9 mouse cellular contexts compared by ENCODE assay signal in genomic region chr13:101718744-101719143, GRCm38 (mm10). TPM values are rescaled to one million over a fixed set of nuclear protein-coding genes. Genes with fewer than 3 reads are reported as not detected.
DNase-seq lines count a peak whose midpoint lies in the region; ATAC-seq lines count a peak whose summit lies in the region.
"Had no signal": no experiment of that assay in that cellular context is flagged by ENCODE, and none has a peak within 500 bp of the region (broad histone marks: within the 10 kb centered on the region; RNA-seq: fewer than 3 reads in every experiment).

No protein-coding gene starts in this region.

- 61% methylated on average over 7 of the region's 7 CpGs for WGBS in forebrain, embryonic 11.5 days
- 58% methylated on average over 7 of the region's 7 CpGs for WGBS in forebrain, embryonic 15.5 days
- WGBS in kidney, embryonic 15.5 days: 42% methylated on average over 7 of the region's 7 CpGs
- WGBS in heart, embryonic 16.5 days: 66% methylated on average over 7 of the region's 7 CpGs

- DNase-seq in forebrain, embryonic 11.5 days (ENCODE audit: low spot score): no peak
- DNase-seq in kidney, adult 9 months: no peak
- no peak for DNase-seq in thymus, postnatal 14 days

- H3K4me2 ChIP-seq in forebrain, embryonic 11.5 days (ENCODE audit: low read depth, low read length, severe bottlenecking): peak overlapping the region; percentile 26; the same call in 1 of the 2 replicates
- no peak overlapping the region for H3K4me2 ChIP-seq in forebrain, embryonic 15.5 days (replicated peaks)
- peak overlapping the region; percentile 46 for H3K4me2 ChIP-seq in kidney, embryonic 15.5 days
- H3K4me2 ChIP-seq in heart, embryonic 16.5 days (ENCODE audit: low read depth, low read length): peak overlapping the region; percentile 52

- no peaks in the 10 kb centered on the region for H3K9me3 ChIP-seq in forebrain, embryonic 11.5 days (ENCODE audit: control insufficient read depth, low read length)
- no peaks in the 10 kb centered on the region for H3K9me3 ChIP-seq in forebrain, embryonic 15.5 days
- H3K9me3 ChIP-seq in kidney, embryonic 15.5 days (replicated peaks): no peaks in the 10 kb centered on the region
- 0 out of 2 replicates have a peak, but pooled peaks cover 2% of the 10 kb centered on the region for H3K9me3 ChIP-seq in heart, embryonic 16.5 days (replicated peaks; ENCODE audit: control insufficient read depth, low read length)
- H3K9me3 ChIP-seq: midbrain, embryonic 13.5 days had no signal

- no peak overlapping the region for H3K9ac ChIP-seq in forebrain, embryonic 11.5 days (ENCODE audit: low read length)
- no peak overlapping the region for H3K9ac ChIP-seq in forebrain, embryonic 15.5 days (replicated peaks)
- no peak overlapping the region for H3K9ac ChIP-seq in kidney, embryonic 15.5 days
- no peak overlapping the region for H3K9ac ChIP-seq in heart, embryonic 16.5 days (ENCODE audit: low read length)
- H3K9ac ChIP-seq: midbrain, embryonic 13.5 days had no signal

- no peak overlapping the region for H3K27ac ChIP-seq in forebrain, embryonic 11.5 days (ENCODE audit: low read depth, low read length)
- H3K27ac ChIP-seq in forebrain, embryonic 15.5 days (replicated peaks): no peak overlapping the region
- peak overlapping the region; percentile 55 for H3K27ac ChIP-seq in kidney, embryonic 15.5 days
- H3K27ac ChIP-seq in heart, embryonic 16.5 days (ENCODE audit: low read length): peak overlapping the region; percentile 81
- H3K27ac ChIP-seq: midbrain, embryonic 13.5 days had no signal

- peaks cover 3% of the 10 kb centered on the region; the same call in 1 of the 2 replicates for H3K4me1 ChIP-seq in forebrain, embryonic 11.5 days (replicated peaks; ENCODE audit: control insufficient read depth, insufficient read depth, low read length)
- peaks cover 6% of the 10 kb centered on the region for H3K4me1 ChIP-seq in forebrain, embryonic 15.5 days
- peaks cover 41% of the 10 kb centered on the region for H3K4me1 ChIP-seq in kidney, embryonic 15.5 days
- peaks cover 32% of the 10 kb centered on the region for H3K4me1 ChIP-seq in heart, embryonic 16.5 days (ENCODE audit: control insufficient read depth, insufficient read depth, low read length)

- no peak overlapping the region for H3K4me3 ChIP-seq in forebrain, embryonic 11.5 days (ENCODE audit: low read depth, low read length)
- H3K4me3 ChIP-seq in forebrain, embryonic 15.5 days: no peak overlapping the region
- H3K4me3 ChIP-seq in kidney, embryonic 15.5 days (replicated peaks): no peak overlapping the region
- H3K4me3 ChIP-seq in heart, embryonic 16.5 days (ENCODE audit: low read length): no peak overlapping the region
- H3K4me3 ChIP-seq: midbrain, embryonic 13.5 days had no signal

- no peaks in the 10 kb centered on the region for H3K27me3 ChIP-seq in forebrain, embryonic 11.5 days (ENCODE audit: control insufficient read depth, insufficient read depth, low read length)
- no peaks in the 10 kb centered on the region for H3K27me3 ChIP-seq in forebrain, embryonic 15.5 days
- H3K27me3 ChIP-seq in kidney, embryonic 15.5 days: no peaks in the 10 kb centered on the region
- no peaks in the 10 kb centered on the region for H3K27me3 ChIP-seq in heart, embryonic 16.5 days (ENCODE audit: control insufficient read depth, insufficient read depth, low read length)
- H3K27me3 ChIP-seq: midbrain, embryonic 13.5 days had no signal

- H3K36me3 ChIP-seq in forebrain, embryonic 11.5 days (ENCODE audit: control insufficient read depth, insufficient read depth, low read length): no peaks in the 10 kb centered on the region
- H3K36me3 ChIP-seq in forebrain, embryonic 15.5 days: no peaks in the 10 kb centered on the region
- no peaks in the 10 kb centered on the region for H3K36me3 ChIP-seq in kidney, embryonic 15.5 days
- H3K36me3 ChIP-seq in heart, embryonic 16.5 days (ENCODE audit: control insufficient read depth, insufficient read depth): peaks cover 2% of the 10 kb centered on the region; the same call in 1 of the 2 replicates
- H3K36me3 ChIP-seq: midbrain, embryonic 13.5 days had no signal

- ATAC-seq in forebrain, embryonic 11.5 days (replicated peaks; ENCODE audit: low FRiP score): no peak
- no peak for ATAC-seq in forebrain, embryonic 15.5 days (replicated peaks)
- ATAC-seq in kidney, embryonic 15.5 days (replicated peaks; ENCODE audit: low FRiP score): no peak
- ATAC-seq in heart, embryonic 16.5 days (replicated peaks; ENCODE audit: extremely low read depth, insufficient read depth, low FRiP score): no peak
- ATAC-seq in megakaryocyte, adult 5-6 weeks (ENCODE audit: poor library complexity, severe bottlenecking): peak; percentile 14; the same call in 1 of the 2 replicates
- no peak for ATAC-seq in megakaryocyte-erythroid progenitor cell, adult 5-6 weeks (replicated peaks; ENCODE audit: low FRiP score, low TSS enrichment, poor library complexity, severe bottlenecking)

RNA-seq across cellular contexts. Expression of gene Pik3r1, which starts 49.3 kb away (rescaled TPM):
- 16.5 and 18.3 TPM in 2 replicates for polyA plus RNA-seq in forebrain, embryonic 11.5 days (2014; fragmentation: Nextera tagmentation; extraction: Ambion mirVana)
- 39.3 and 40.3 TPM in 2 replicates for polyA plus RNA-seq in forebrain, embryonic 15.5 days (2015; fragmentation: Nextera tagmentation; extraction: Ambion mirVana)
- polyA plus RNA-seq in kidney, embryonic 15.5 days (2015; fragmentation: Nextera tagmentation; extraction: Ambion mirVana): 40.3 and 40.9 TPM in 2 replicates
- polyA plus RNA-seq in heart, embryonic 16.5 days (2015; fragmentation: Nextera tagmentation; extraction: Ambion mirVana): 23.1 and 24.9 TPM in 2 replicates
- 67.7 and 93.8 TPM in 2 replicates for total RNA-seq in megakaryocyte, adult 5-6 weeks (2015)
- 56.5 and 69.6 TPM in 2 replicates for total RNA-seq in megakaryocyte, adult 5-6 weeks (2017)
- total RNA-seq in megakaryocyte-erythroid progenitor cell, adult 5-6 weeks (2014; fragmentation: Nextera tagmentation): 47.7 and 67.6 TPM in 2 replicates
- 98.6 and 115 TPM in 2 replicates for total RNA-seq in megakaryocyte-erythroid progenitor cell, adult 5-6 weeks (2017)

Comparison
In these comparisons a context has a peak if more than half of its experiments do, and no peak if none do; other contexts are left out.
1. H3K27ac ChIP-seq: peak in kidney, embryonic 15.5 days (single experiment) and heart, embryonic 16.5 days (single experiment); none in forebrain, embryonic 11.5 days (single experiment) and forebrain, embryonic 15.5 days (single experiment).